Mouse (Mus musculus) thymus, postnatal 10 days (tissue): ENCODE measurements around the gene Arhgap9.
A peak's percentile ranks its signal among the peaks of the same experiment; 100 is the strongest.

Experiments
- DNase-seq, 2 experiments: peaks; one replicate each; pipeline ENCODE4 v3.0.0; 2021; ENCODE audit warnings: low spot score in 2 of 2

Arhgap9 gene

DNA sequence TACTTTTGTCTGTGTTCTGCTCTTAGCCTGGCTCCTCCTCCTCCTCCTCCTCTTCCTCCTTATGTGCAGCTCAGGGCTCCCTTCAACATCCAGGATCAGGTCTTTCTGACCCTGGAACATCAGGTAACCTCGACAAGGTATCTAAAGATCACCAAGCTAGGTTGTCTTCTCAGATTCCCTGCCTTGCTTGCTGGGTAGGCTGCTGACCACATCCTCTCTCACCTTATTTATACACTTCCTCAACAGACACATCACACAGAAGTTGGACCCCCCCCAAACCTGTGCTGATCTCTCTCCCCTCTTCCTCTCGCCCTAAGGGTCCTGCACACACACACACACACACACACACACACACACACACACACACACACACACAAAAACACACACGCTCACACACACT, at the start of gene Arhgap9:
TSS of gene Arhgap9 (plus strand) at position 344 of the 400 bp plus-strand sequence.
- DNase-seq, result peak in 1 of 2 experiments; percentile 49

DNA sequence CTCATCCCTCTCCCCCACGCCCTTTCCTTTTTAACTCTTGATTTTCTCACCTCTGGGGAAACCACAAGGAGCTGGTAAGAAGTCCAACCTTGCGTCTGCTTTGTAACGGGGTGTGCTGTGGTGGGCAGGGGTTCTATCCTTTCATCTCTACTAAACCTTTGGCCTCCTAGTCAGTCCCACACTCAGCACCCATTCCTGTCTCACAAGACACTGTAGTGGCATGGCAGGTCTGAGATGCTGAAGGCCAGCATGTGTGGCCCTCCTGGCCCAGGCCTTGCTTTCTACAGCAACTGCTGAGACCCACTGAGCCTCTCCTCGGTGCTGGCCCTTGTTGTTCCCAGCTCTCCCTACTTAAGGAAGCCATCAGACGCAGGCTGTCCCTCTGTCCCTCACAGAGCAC, 49.4 kb upstream of the Arhgap9 start:
- DNase-seq, result no peak

DNA sequence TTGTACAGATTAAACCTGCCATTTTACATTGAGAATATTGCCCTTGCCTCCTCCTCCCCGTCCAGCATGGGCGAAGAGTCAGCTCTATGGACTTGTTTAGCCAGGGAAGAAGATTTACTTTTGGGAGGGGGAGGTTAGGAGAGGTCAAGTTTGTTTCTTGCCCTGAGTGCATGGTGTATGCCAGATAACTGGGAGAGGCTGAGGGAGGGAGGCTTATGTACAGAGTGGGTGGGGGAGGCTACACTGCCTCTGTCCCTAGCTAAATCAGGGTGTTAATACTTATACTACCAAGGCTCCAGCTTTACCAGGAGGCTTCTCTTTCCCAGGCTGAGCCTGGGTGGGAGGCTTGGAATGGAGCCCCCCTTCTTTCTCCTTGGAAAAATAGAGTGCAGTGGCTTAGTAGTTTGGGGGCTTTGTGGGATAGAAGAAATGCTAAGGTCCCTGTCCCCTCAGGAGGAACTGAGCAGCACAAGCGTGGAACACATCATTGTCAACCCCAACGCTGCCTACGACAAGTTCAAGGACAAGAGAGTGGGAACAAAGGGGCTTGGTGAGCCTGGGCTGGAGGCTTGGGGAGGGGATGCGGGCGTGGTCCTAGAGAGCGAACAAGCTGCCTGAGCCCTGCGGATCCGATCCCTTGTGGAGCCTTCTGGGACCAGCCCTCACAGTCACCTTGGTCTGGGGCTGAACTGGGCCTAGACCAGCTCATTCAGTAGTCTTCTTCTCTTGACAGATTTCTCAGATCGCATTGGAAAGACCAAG, 47.3 kb upstream of the Arhgap9 start:
- DNase-seq, result no peak

DNA sequence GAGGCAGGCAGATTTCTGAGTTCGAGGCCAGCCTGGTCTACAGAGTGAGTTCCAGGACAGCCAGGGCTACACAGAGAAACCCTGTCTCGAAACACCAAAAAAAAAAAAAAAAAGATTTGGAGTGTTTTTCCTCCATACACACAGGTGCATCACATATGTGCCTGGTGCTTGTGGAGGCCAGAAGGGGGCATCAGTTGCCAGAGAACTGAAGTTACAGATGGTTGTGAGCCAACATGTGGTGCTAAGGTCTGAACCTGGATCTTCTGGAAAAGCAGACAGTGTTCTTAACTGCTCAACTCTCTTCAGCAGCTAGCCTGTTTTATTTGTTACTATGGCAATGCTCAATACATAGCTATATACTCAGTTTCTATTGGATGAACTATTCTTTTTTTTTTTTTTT, 42.0 kb upstream of the Arhgap9 start:
- no peak for DNase-seq

DNA sequence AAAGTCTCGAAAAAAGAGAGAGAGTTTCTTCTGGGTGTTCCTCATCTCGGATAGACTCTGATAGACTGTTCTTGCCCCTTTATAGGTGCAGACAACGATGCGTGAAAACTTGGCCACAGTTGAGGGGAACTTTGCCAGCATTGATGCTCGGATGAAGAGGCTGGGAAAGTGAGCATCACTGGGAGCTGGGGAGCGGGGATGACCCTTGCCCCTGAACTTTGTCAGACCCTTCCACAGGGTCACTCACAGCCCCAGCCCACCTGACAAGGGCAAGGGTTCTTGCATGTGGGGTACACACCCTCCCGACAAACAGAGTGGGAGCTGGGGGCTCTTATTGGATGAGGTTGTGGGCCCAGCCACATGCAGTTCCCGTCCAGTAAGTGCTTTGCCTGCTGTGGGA, 40.4 kb upstream of the Arhgap9 start:
- DNase-seq, result no peak

- no peak for DNase-seq
Observed at GRCm38 (mm10) chr10:127282620-127283215, 39.0 kb upstream of the Arhgap9 start.

GRCm38 (mm10) chr10:127284105-127284622, 37.6 kb upstream of the Arhgap9 start:
- no peak for DNase-seq

GRCm38 (mm10) chr10:127284724-127285500, 36.9 kb upstream of the Arhgap9 start:
- DNase-seq, result no peak

DNA sequence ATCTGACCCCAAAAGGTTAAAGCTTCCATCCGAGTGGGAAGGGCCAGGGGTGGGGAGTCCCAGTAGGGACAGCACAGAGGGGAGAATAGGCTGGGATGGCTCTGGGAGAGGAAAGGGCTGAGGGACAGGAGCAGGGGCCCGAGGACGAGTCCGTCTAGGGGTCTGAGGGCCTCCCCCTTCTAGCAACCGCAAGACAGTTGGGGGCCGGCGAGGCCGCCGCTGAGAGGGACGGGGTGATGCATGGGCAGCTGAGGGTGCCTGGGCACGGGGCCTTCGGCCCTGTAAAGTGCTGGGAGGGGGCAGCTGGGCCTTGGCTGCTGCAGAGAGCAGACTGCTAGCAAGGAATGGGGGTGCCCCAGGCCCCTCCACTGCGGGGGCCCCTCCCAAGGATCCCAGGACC, 36.1 kb upstream of the Arhgap9 start:
- no peak for DNase-seq

GRCm38 (mm10) chr10:127286194-127286593, 35.6 kb upstream of the Arhgap9 start:
- DNase-seq, result no peak

- no peak for DNase-seq
Observed at GRCm38 (mm10) chr10:127286730-127287129, 35.0 kb upstream of the Arhgap9 start.

GRCm38 (mm10) chr10:127287271-127287935, 34.4 kb upstream of the Arhgap9 start:
- no peak for DNase-seq

GRCm38 (mm10) chr10:127287936-127288293, 33.8 kb upstream of the Arhgap9 start:
- DNase-seq, result no peak

DNA sequence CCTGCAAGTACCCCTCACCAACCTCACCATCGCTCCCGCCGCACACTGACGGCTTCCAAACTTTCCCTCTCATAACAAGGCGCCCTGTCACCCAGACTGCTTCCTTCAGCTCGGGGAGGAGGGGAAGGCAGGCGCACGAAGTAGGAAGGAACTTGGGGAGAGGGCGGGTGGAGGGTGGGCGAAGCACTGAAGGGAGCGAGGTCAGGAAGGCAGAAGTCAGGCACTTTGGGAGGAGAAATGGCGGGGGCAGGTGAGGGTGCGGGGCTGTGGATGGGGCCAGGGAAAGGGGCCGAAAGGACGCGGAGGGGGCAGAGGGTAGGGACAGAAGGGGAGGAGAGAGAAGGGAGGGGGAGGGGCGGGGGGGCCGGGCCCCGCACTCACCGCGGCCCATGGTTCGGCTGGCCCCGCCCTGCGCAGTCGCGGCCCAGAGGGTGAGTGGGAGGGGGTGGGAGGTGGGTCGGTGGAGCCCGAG, 33.4 kb upstream of the Arhgap9 start:
- DNase-seq, result peak; percentile 51 to 60

DNA sequence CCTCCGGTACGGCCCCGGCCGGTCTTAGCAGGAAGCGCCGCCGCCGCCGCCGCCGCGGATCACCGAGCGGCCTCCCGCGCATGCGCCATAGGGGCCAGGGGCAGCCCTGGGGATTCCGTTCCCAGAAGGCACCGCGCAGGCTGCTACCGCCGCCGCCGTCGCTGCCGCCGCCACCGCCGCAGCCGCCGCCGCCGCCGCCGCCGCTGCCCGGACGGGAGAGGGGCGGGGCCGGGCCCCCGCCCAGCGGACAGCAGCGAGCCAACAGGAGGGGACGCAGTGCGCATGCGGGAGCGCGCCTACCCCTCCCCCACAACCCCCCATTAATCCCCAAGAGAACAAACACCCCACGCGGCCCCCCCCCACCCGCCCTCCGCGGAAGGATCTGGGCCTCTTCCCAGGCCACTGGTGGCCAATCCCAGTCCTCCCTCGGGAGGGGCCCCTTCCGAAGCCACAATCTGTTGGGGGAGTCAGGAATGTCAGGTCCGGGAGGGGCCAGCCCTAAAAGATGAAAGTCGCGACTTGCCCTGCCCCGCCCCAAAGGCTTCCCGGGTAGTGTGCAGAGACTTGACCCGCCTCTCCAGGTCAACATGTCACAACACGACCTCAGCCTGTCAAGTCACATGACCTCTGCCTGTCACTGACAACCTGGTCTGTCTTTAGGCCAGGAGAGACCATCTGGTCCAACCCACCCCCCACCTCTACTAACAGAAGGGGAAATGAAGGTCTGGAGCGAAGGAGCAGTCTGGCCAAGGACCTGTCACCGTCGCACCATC, 32.8 kb upstream of the Arhgap9 start, which contains the start of gene Mbd6:
TSS of gene Mbd6 (minus strand) at position 219 of the 773 bp plus-strand sequence.
- DNase-seq, result peak; percentile 87 to 94

GRCm38 (mm10) chr10:127289573-127290191, 32.1 kb upstream of the Arhgap9 start:
- DNase-seq, result peak in 1 of 2 experiments; percentile 35

- peak; percentile 99 to 100 for DNase-seq
Observed at GRCm38 (mm10) chr10:127290307-127290929, 31.3 kb upstream of the Arhgap9 start.

GRCm38 (mm10) chr10:127290930-127291880, 30.6 kb upstream of the Arhgap9 start:
- peak; percentile 39 to 47 for DNase-seq
